Mouse (Mus musculus) testis, adult 2 months (tissue): Measurements from ENCODE around the gene Rnf225. TPM values are rescaled to one million over a fixed set of nuclear protein-coding genes. Genes with fewer than 3 reads are reported as not detected.
"Not testable (repeated sequence)": the region's sequence is repeated elsewhere in the genome, so short reads cannot be mapped to it uniquely, and the experiment has no call there.

ENCODE experiments used
- H3K27ac ChIP-seq: fragments of 200-500 bp; 2 replicates; pipeline ENCODE4 v1.5.1; 2012; ENCODE audit warnings: low read depth, low read length; ENCODE audit not compliant: control insufficient read depth, insufficient read depth
- H3K27me3 ChIP-seq: fragments of 200-500 bp; 2 replicates; pipeline ENCODE4 v1.6.1; 2012; ENCODE audit warnings: mild to moderate bottlenecking, low read length, moderate library complexity; ENCODE audit not compliant: control insufficient read depth, insufficient read depth
- H3K36me3 ChIP-seq: fragments of 200-500 bp; 2 replicates; pipeline ENCODE4 v1.6.1; 2012; ENCODE audit warnings: mild to moderate bottlenecking, low read length; ENCODE audit not compliant: control insufficient read depth, insufficient read depth
- H3K4me1 ChIP-seq: fragments of 200-500 bp; 2 replicates; pipeline ENCODE4 v1.6.1; 2012; ENCODE audit warnings: low read length; ENCODE audit not compliant: control insufficient read depth, insufficient read depth
- H3K4me3 ChIP-seq: fragments of 200-500 bp; 2 replicates; pipeline ENCODE4 v1.5.1; 2012; ENCODE audit warnings: low read depth, mild to moderate bottlenecking, low read length, moderate library complexity, mixed read lengths; ENCODE audit not compliant: control insufficient read depth
- CTCF ChIP-seq: fragments of 200-500 bp; IDR thresholded peaks from 2 replicates; pipeline ENCODE4 v1.5.1; 2012; ENCODE audit warnings: low read depth, mild to moderate bottlenecking, inconsistent platforms, low read length, moderate library complexity; ENCODE audit not compliant: control insufficient read depth, insufficient read depth, insufficient replicate concordance
- POLR2A ChIP-seq: fragments of 200-500 bp; IDR thresholded peaks from 2 replicates; pipeline ENCODE4 v1.6.1; 2012; ENCODE audit warnings: low read depth, mild to moderate bottlenecking, inconsistent platforms, low read length, moderate library complexity; ENCODE audit not compliant: control insufficient read depth
- polyA plus RNA-seq: library from polyadenylated mRNA; depleted of rRNA; stranded (reverse); fragments of >200 nt; gene quantifications from 2 replicates; pipeline ENCODE4 v1.2.3, GENCODE M21; 2012

The Rnf225 gene
- polyA plus RNA-seq, 1 experiment = 0.12 TPM

GRCm38 (mm10) chr7:12897655-12898410, 29.4 kb upstream of the Rnf225 start, which contains the start of gene Zscan22:
Gene Zscan22 (plus strand): TSS chr7:12897815.
- H3K4me1 ChIP-seq = peaks cover 5% of the 10 kb centered on the region
- TF ChIP-seq POLR2A (peak; percentile 84), CTCF (peak; percentile 6; the same call in 1 of the 2 replicates)
- H3K27me3 ChIP-seq = no peaks in the 10 kb centered on the region
- peak within 1 kb of the TSS; percentile 65 for H3K27ac ChIP-seq
- no peaks in the 10 kb centered on the region for H3K36me3 ChIP-seq
- peak within 1 kb of the TSS; percentile 90 for H3K4me3 ChIP-seq

- no peak overlapping the region for H3K4me3 ChIP-seq
- TF ChIP-seq CTCF (no peak), POLR2A (no peak)
- no peak overlapping the region for H3K27ac ChIP-seq
- H3K4me1 ChIP-seq = peaks cover 5% of the 10 kb centered on the region
- no peaks in the 10 kb centered on the region for H3K36me3 ChIP-seq
- H3K27me3 ChIP-seq = no peaks in the 10 kb centered on the region
These were observed 25.7 kb upstream of the Rnf225 start for GRCm38 (mm10) chr7:12901517-12901916.

- Histone ChIP-seq H3K36me3 (no peaks in the 10 kb centered on the region), H3K4me3 (no peak overlapping the region), H3K27me3 (no peaks in the 10 kb centered on the region), H3K4me1 (no peaks in the 10 kb centered on the region), H3K27ac (no peak overlapping the region)
- no peak for TF ChIP-seq POLR2A
- TF ChIP-seq CTCF = no peak
These were observed 23.6 kb upstream of the Rnf225 start for GRCm38 (mm10) chr7:12903623-12904022.

- Histone ChIP-seq H3K4me1 (peaks cover 3% of the 10 kb centered on the region), H3K36me3 (no peaks in the 10 kb centered on the region), H3K4me3 (no peak overlapping the region), H3K27ac (no peak overlapping the region), H3K27me3 (no peaks in the 10 kb centered on the region)
- no peak for TF ChIP-seq POLR2A
- TF ChIP-seq CTCF = no peak
These were observed 22.1 kb upstream of the Rnf225 start for GRCm38 (mm10) chr7:12905146-12905545.

- H3K27ac ChIP-seq = peak overlapping the region; percentile 91
- H3K36me3 ChIP-seq = no peaks in the 10 kb centered on the region
- TF ChIP-seq POLR2A (no peak), CTCF (no peak)
- H3K27me3 ChIP-seq = no peaks in the 10 kb centered on the region
- peaks cover 4% of the 10 kb centered on the region for H3K4me1 ChIP-seq
- peak overlapping the region; percentile 95 for H3K4me3 ChIP-seq
These were observed 17.7 kb upstream of the Rnf225 start for GRCm38 (mm10) chr7:12909498-12909962.

GRCm38 (mm10) chr7:12910181-12910668, 17.0 kb upstream of the Rnf225 start:
- peaks cover 4% of the 10 kb centered on the region for H3K4me1 ChIP-seq
- peak overlapping the region; percentile 95 for H3K4me3 ChIP-seq
- peak overlapping the region; percentile 91 for H3K27ac ChIP-seq
- H3K27me3 ChIP-seq = no peaks in the 10 kb centered on the region
- no peaks in the 10 kb centered on the region for H3K36me3 ChIP-seq
- TF ChIP-seq POLR2A (peak; percentile 65; the same call in 1 of the 2 replicates), CTCF (no peak)

- TF ChIP-seq POLR2A = no peak
- no peak for TF ChIP-seq CTCF
- no peaks in the 10 kb centered on the region for H3K27me3 ChIP-seq
- H3K4me3 ChIP-seq = no peak overlapping the region
These were observed 13.7 kb upstream of the Rnf225 start for GRCm38 (mm10) chr7:12913556-12913955.

GRCm38 (mm10) chr7:12920495-12920894, 6.7 kb upstream of the Rnf225 start:
- not testable (repeated sequence) for H3K27ac ChIP-seq, H3K4me3 ChIP-seq, H3K27me3 ChIP-seq, H3K4me1 ChIP-seq, H3K36me3 ChIP-seq

More at GRCm38 (mm10) chr7:12913556-12913955, 13.7 kb upstream of the Rnf225 start:
- no peaks in the 10 kb centered on the region for H3K36me3 ChIP-seq
- H3K4me1 ChIP-seq = peaks cover 4% of the 10 kb centered on the region
- H3K27ac ChIP-seq = no peak overlapping the region
